Mouse (Mus musculus) C2C12 (cell line): ENCODE data around the gene Il17rc. TPM values are rescaled to one million over a fixed set of nuclear protein-coding genes. Genes with fewer than 3 reads are reported as not detected.

Experiments used
- H3K27me3 ChIP-seq: one replicate; pipeline ENCODE4 v1.6.1; 2011; ENCODE audit not compliant: control insufficient read depth, insufficient read depth, insufficient read length
- H3K36me3 ChIP-seq: one replicate; pipeline ENCODE4 v1.6.1; 2011; ENCODE audit not compliant: control insufficient read depth, insufficient read depth
- H3K4me3 ChIP-seq: one replicate; pipeline ENCODE4 v1.5.1; 2011; ENCODE audit warnings: mild to moderate bottlenecking, control low read depth; ENCODE audit not compliant: poor library complexity, insufficient read depth, severe bottlenecking
- H3K79me2 ChIP-seq: one replicate; pipeline ENCODE4 v1.6.1; 2011; ENCODE audit not compliant: control insufficient read depth, insufficient read depth
- H3K79me3 ChIP-seq: one replicate; pipeline ENCODE4 v1.6.1; 2011; ENCODE audit warnings: low read depth, control low read depth
- H3ac ChIP-seq: one replicate; pipeline ENCODE3; 2011; ENCODE audit warnings: low read depth; ENCODE audit not compliant: control insufficient read depth, insufficient read length
- CEBPB ChIP-seq: IDR thresholded peaks from one replicate; pipeline ENCODE4 v1.6.1; 2011; ENCODE audit warnings: low read depth, mild to moderate bottlenecking, control low read depth, moderate library complexity
- CTCF ChIP-seq: IDR thresholded peaks from one replicate; pipeline ENCODE4 v1.5.1; 2011; ENCODE audit not compliant: control insufficient read depth, insufficient read depth, insufficient read length
- FOSL1 ChIP-seq: IDR thresholded peaks from one replicate; pipeline ENCODE4 v1.8.0; 2011; ENCODE audit warnings: mild to moderate bottlenecking, low read length; ENCODE audit not compliant: poor library complexity, insufficient read depth, severe bottlenecking
- MAX ChIP-seq: IDR thresholded peaks from one replicate; pipeline ENCODE4 v1.6.1; 2011; ENCODE audit warnings: mild to moderate bottlenecking, control low read depth
- MYOD1 ChIP-seq: IDR thresholded peaks from one replicate; pipeline ENCODE4 v1.6.1; 2011; ENCODE audit warnings: low read depth; ENCODE audit not compliant: control insufficient read depth, insufficient read length
- MYOG ChIP-seq: IDR thresholded peaks from one replicate; pipeline ENCODE4 v1.6.1; 2011; ENCODE audit not compliant: control insufficient read depth, insufficient read length; ENCODE audit errors: extremely low read depth
- USF1 ChIP-seq: IDR thresholded peaks from one replicate; pipeline ENCODE4 v1.6.1; 2011; ENCODE audit warnings: low read depth, mild to moderate bottlenecking, control low read depth, moderate library complexity
- microRNA-seq: library from miRNA; unstranded; fragments of <30 nt; microRNA quantifications from one replicate; pipeline ENCODE4, GENCODE M21; 2019; ENCODE audit warnings: borderline microRNAs expressed
- polyA plus RNA-seq: library from polyadenylated mRNA; unstranded; fragments of >200 nt; fragmentation: generic; extraction: Trizol; gene quantifications from one replicate; pipeline ENCODE4 v1.2.1, GENCODE M21; 2012; ENCODE audit warnings: missing spikeins

The Il17rc gene
- polyA plus RNA-seq, 1 experiment, result 36.2 TPM

DNA sequence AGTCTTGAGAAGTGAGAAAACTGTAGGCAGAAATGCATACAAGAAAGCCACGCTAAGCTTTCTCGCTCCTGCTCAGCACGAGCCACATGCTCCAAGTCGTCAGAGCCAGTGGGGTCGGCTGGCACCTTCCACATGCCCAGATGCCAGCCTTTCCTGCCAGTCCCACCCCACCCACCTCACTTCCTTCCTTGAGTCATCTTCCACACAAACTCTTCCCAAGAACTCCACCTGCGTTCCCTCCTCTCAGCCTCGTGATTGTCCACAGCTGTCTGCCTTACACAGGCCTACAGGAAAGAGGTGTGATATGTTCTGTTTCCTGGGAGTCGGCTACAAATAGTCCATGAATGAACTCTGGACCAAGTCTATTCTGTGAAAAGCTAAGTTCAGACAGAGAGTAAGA lies 52.2 kb downstream of the Il17rc start:
- TF ChIP-seq MAX, result no peak
- no peak for TF ChIP-seq CTCF
- Histone ChIP-seq H3K27me3 (no peaks in the 10 kb centered on the region), H3K4me3 (no peak overlapping the region), H3K36me3 (peaks cover 43% of the 10 kb centered on the region), H3K79me3 (peaks cover 18% of the 10 kb centered on the region), H3K79me2 (peaks cover 57% of the 10 kb centered on the region), H3ac (no peak overlapping the region)

DNA sequence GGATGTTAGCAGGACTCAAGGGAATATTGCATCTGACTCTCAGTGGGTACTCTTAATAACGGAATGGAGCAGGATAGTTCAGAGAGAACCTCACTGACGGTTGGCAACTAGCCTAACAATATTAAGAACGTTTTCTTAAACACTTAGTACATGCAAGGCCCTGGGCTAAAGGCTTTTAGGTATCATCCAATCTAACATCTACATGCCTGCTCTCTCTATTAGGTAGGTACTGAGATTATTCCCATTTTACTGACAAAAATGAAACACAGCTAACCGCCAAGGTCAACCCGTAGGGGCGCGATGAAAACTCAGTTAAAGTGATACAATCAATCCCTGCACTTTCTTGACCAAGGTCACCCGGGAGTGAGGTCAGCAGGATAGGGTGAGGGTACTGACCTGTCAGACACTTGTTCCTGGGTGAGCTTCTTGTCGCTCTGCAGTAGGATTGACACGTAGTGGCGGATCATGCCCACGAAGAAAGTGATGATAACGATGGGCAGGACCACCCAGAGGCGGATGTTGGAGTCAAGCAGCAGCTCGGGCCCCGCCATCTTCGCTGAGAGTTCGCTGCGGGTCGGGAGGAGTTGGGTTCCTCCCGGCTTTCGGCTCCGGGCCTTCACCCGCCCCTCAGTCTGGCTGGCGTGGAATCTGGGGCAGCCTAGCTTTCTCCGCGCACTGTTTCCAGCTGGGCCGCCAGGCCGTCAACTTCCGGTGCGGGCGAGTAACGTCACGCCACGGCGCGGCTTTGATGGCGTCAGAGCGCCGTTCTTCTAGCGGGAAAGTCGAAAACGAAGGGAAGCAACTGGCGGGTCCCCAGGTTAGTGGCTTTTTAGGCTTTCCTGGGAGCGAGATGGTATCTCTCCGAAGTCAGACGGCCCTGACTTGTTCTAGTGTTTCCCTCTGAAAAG lies 60.0 kb downstream of the Il17rc start, which contains the start of the genes Emc3 and Fancd2:
Gene Emc3 (minus strand): TSS at position 721 of the 908 bp plus-strand sequence.
Gene Fancd2 (plus strand): TSS at position 751 of the 908 bp plus-strand sequence.
- peak within 1 kb of the TSS; percentile 80 for H3ac ChIP-seq
- peaks cover 17% of the 10 kb centered on the region for H3K36me3 ChIP-seq
- peaks cover 66% of the 10 kb centered on the region for H3K79me2 ChIP-seq
- H3K4me3 ChIP-seq, result peak within 1 kb of the TSS; percentile 89
- peaks cover 34% of the 10 kb centered on the region for H3K79me3 ChIP-seq
- TF ChIP-seq MYOG (no peak), MYOD1 (no peak), CEBPB (no peak), CTCF (no peak), MAX (peak; percentile 49), FOSL1 (no peak)
- no peaks in the 10 kb centered on the region for H3K27me3 ChIP-seq

DNA sequence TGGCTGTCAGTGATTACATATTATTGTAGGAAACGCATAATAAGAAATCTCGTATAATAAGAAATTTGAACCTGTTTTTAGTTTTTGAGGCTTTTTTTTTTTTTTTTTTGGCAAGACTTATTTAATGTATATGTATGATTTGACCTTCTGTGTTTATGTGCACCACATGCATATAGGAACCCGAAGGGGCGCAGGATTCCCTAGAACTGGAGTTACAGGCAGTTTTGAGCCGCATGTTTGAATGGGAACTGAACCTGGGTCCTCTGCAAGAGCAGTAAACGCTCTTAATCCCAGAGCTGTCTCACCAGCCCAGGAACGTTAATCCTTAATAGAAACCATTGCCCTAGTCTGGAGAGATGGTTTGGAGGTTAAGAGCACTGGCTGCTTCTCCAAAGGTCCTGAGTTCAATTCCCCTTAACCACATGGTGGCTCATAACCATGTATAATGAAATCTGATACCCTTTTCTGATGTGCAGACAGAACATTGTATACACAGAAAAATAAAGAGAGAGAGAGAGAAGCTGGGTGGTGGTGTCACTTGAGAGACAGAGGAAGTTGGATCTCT lies 60.7 kb downstream of the Il17rc start:
- Histone ChIP-seq H3K4me3 (peak overlapping the region; percentile 89), H3K79me2 (peaks cover 59% of the 10 kb centered on the region), H3K36me3 (peaks cover 17% of the 10 kb centered on the region), H3K79me3 (peaks cover 30% of the 10 kb centered on the region), H3K27me3 (no peaks in the 10 kb centered on the region), H3ac (peak overlapping the region; percentile 52)
- TF ChIP-seq CTCF (no peak), USF1 (no peak), MYOD1 (no peak), FOSL1 (no peak), MYOG (no peak), CEBPB (no peak), MAX (no peak)

Small RNA genes lying within 50 kb of the gene (microRNA-seq; reads per million reads assigned to microRNA genes)
- gene Gm23365, result not detected
- not detected for gene Gm24387

Other genes starting within 250 kb of the Il17rc start
- gene Mtmr14, start 233.6 kb upstream of the Il17rc start, polyA plus RNA-seq, result 19.5 TPM
- gene Cpne9, start 189.1 kb upstream of the Il17rc start, polyA plus RNA-seq, result 0.01 TPM
- gene Brpf1, start 164.3 kb upstream of the Il17rc start, polyA plus RNA-seq, result 16.1 TPM
- gene Ogg1, start 144.5 kb upstream of the Il17rc start, polyA plus RNA-seq, result 18.5 TPM
- gene Camk1, start 127.4 kb upstream of the Il17rc start, polyA plus RNA-seq, result 43.2 TPM
- 31.7 TPM for gene Tada3, start 93.5 kb upstream of the Il17rc start, polyA plus RNA-seq
- gene Arpc4, start 93.3 kb upstream of the Il17rc start, polyA plus RNA-seq, result 364 TPM
- gene Ttll3, start 82.2 kb upstream of the Il17rc start, polyA plus RNA-seq, result 1.6 TPM
- gene Rpusd3, start 52.1 kb upstream of the Il17rc start, polyA plus RNA-seq, result 8.8 TPM
- not detected for gene Cidec, start 35.7 kb upstream of the Il17rc start, polyA plus RNA-seq
- 76.4 TPM for gene Jagn1, start 28.9 kb upstream of the Il17rc start, polyA plus RNA-seq
- not detected for gene Il17re, start 12.9 kb upstream of the Il17rc start, polyA plus RNA-seq
- gene Creld1, start 11.9 kb downstream of the Il17rc start, polyA plus RNA-seq, result 16.4 TPM
- gene Prrt3, start 30.5 kb downstream of the Il17rc start, polyA plus RNA-seq, result 0.04 TPM
- gene Emc3, start 60.2 kb downstream of the Il17rc start, polyA plus RNA-seq, result 68.3 TPM
- 4.8 TPM for gene Fancd2, start 60.3 kb downstream of the Il17rc start, polyA plus RNA-seq
- gene Fancd2os, start 129.3 kb downstream of the Il17rc start, polyA plus RNA-seq, result 0.07 TPM
- gene Brk1, start 133.3 kb downstream of the Il17rc start, polyA plus RNA-seq, result 200 TPM
- gene Vhl, start 152.5 kb downstream of the Il17rc start, polyA plus RNA-seq, result 13.6 TPM
- 45.9 TPM for gene Irak2, start 167.0 kb downstream of the Il17rc start, polyA plus RNA-seq
- 41.0 TPM for gene Tatdn2, start 225.6 kb downstream of the Il17rc start, polyA plus RNA-seq
- 0.33 TPM for gene Ghrl, start 248.5 kb downstream of the Il17rc start, polyA plus RNA-seq